12 mouse cellular contexts compared by ENCODE assay signal in genomic region chr7:66292552-66293376, GRCm38 (mm10).
DNase-seq lines count a peak whose midpoint lies in the region; ATAC-seq and TF ChIP-seq lines count a peak whose summit lies in the region.
"Had no signal": no experiment of that assay in that cellular context is flagged by ENCODE, and none has a peak within 500 bp of the region (broad histone marks: within the 10 kb centered on the region; RNA-seq: fewer than 3 reads in every experiment).

No protein-coding gene starts in this region.

- no peaks in the 10 kb centered on the region for H3K4me1 ChIP-seq in heart, adult 2 months (ENCODE audit: control insufficient read depth, insufficient read depth, low read length)
- peaks cover 15% of the 10 kb centered on the region for H3K4me1 ChIP-seq in heart, embryonic 10.5 days
- peaks cover 14% of the 10 kb centered on the region; the same call in 1 of the 2 replicates for H3K4me1 ChIP-seq in lung, embryonic 15.5 days

- TF ChIP-seq EP300 in heart, adult 2 months (IDR thresholded peaks at IDR 0.05; ENCODE audit: insufficient read depth, low read depth, low read length): no peak

- intact Hi-C loops in heart, adult 2 months (cut with DNase I): no loop called here
- intact Hi-C loops in left cerebral cortex, adult 2 months (cut with DNase I): no loop called here

- H3K4me2 ChIP-seq in lung, embryonic 15.5 days: no peak overlapping the region

- H3K4me3 ChIP-seq in heart, adult 2 months: no peak overlapping the region
- H3K4me3 ChIP-seq in heart, embryonic 10.5 days: no peak overlapping the region
- no peak overlapping the region for H3K4me3 ChIP-seq in lung, embryonic 15.5 days
- H3K4me3 ChIP-seq in left cerebral cortex, adult 2 months: no peak overlapping the region

- no peaks in the 10 kb centered on the region for H3K27me3 ChIP-seq in heart, adult 2 months (ENCODE audit: control insufficient read depth, insufficient read depth, low read length)
- H3K27me3 ChIP-seq in heart, embryonic 10.5 days (ENCODE audit: insufficient read depth, poor library complexity, severe bottlenecking): no peaks in the 10 kb centered on the region
- no peaks in the 10 kb centered on the region for H3K27me3 ChIP-seq in lung, embryonic 15.5 days
- H3K27me3 ChIP-seq: CH12.LX had no signal

- H3K36me3 ChIP-seq in heart, adult 2 months (ENCODE audit: control insufficient read depth, insufficient read depth, low read length): no peaks in the 10 kb centered on the region
- peaks cover 57% of the 10 kb centered on the region for H3K36me3 ChIP-seq in heart, embryonic 10.5 days
- H3K36me3 ChIP-seq in lung, embryonic 15.5 days: peaks cover 60% of the 10 kb centered on the region

- H3K9ac ChIP-seq in heart, adult 2 months (ENCODE audit: low read depth, low read length): no peak overlapping the region
- no peak overlapping the region for H3K9ac ChIP-seq in lung, embryonic 15.5 days
- H3K9ac ChIP-seq: liver, embryonic 14.5 days had no signal

- no peak overlapping the region for H3K27ac ChIP-seq in heart, adult 2 months
- no peak overlapping the region for H3K27ac ChIP-seq in heart, embryonic 10.5 days
- peak overlapping the region; percentile 56 for H3K27ac ChIP-seq in lung, embryonic 15.5 days
- H3K27ac ChIP-seq in left cerebral cortex, adult 2 months: no peak overlapping the region
- H3K27ac ChIP-seq: liver, embryonic 14.5 days had no signal

- H3K9me3 ChIP-seq in heart, embryonic 10.5 days: no peaks in the 10 kb centered on the region
- no peaks in the 10 kb centered on the region for H3K9me3 ChIP-seq in lung, embryonic 15.5 days

- WGBS in heart, adult 2 months: 72% methylated on average over 19 of the region's 19 CpGs
- 58% methylated on average over 19 of the region's 19 CpGs for whole genome bisulfite sequencing in heart, embryonic 10.5 days
- WGBS in lung, embryonic 15.5 days: 49% methylated on average over 19 of the region's 19 CpGs

- DNase-seq in heart, adult 2 months: peak; percentile 41 to 48
- no peak for DNase-seq in heart, embryonic 10.5 days (ENCODE audit: low spot score)
- DNase-seq in 3T3-L1 (ENCODE audit: low read depth, low spot score): peak; percentile 75
- DNase-seq in adrenal gland, postnatal 14 days: peak; percentile 32
- no peak for DNase-seq in spleen, postnatal 14 days (ENCODE audit: low spot score in 2 of 2)
- DNase-seq in left cerebral cortex, adult 9 months (ENCODE audit: low spot score in 2 of 2): no peak
- no peak for DNase-seq in left cerebral cortex, adult 2 months (ENCODE audit: extremely low spot score in 1 of 2, low spot score in 2 of 2)
- DNase-seq: cerebellum, adult 18-20 months had no signal

- ATAC-seq in lung, embryonic 15.5 days (ENCODE audit: borderline replicate concordance, extremely low read depth, low FRiP score, low TSS enrichment): peak; percentile 53
- ATAC-seq: intestine, embryonic 16.5 days had no signal

- no peak for TF ChIP-seq CTCF in heart, adult 2 months (IDR thresholded peaks at IDR 0.05)
- TF ChIP-seq CTCF in left cerebral cortex, adult 2 months (IDR thresholded peaks at IDR 0.05): no peak

- no peaks in the 10 kb centered on the region for H3K79me2 ChIP-seq in heart, adult 2 months (replicated peaks; ENCODE audit: control insufficient read depth, insufficient read depth, low read length)

- TF ChIP-seq POLR2A in heart, adult 2 months (IDR thresholded peaks at IDR 0.05; ENCODE audit: insufficient read depth, low read depth, low read length): no peak

Comparison
In these comparisons a context has a peak if more than half of its experiments do, and no peak if none do; other contexts are left out.
1. DNase-seq: peak in heart, adult 2 months (2 of 2), 3T3-L1 (single experiment) and adrenal gland, postnatal 14 days (single experiment); none in heart, embryonic 10.5 days (single experiment), spleen, postnatal 14 days (0 of 2), left cerebral cortex, adult 9 months (0 of 2) and left cerebral cortex, adult 2 months (0 of 2).